Mouse (Mus musculus): ENCODE data around the gene Pfpl. TPM values are rescaled to one million over a fixed set of nuclear protein-coding genes. Genes with fewer than 3 reads are reported as not detected.

Gene Pfpl
- polyA plus RNA-seq, 1 experiment from 2014 or later: not detected

- Histone ChIP-seq H3K9me3 (replicated peaks; ENCODE audit: control insufficient read depth, low read length) (no peaks in the 10 kb centered on the region), H3K4me1 (ENCODE audit: control insufficient read depth, low read depth, low read length) (no peaks in the 10 kb centered on the region), H3K9ac (ENCODE audit: low read depth, low read length) (no peak overlapping the region), H3K27me3 (ENCODE audit: control insufficient read depth, insufficient read depth, low read depth, low read length) (no peaks in the 10 kb centered on the region; the same call in 1 of the 2 replicates), H3K4me2 (ENCODE audit: low read depth, low read length) (no peak overlapping the region), H3K27ac (ENCODE audit: low read length) (peak overlapping the region; percentile 6), H3K4me3 (ENCODE audit: low read depth, low read length) (no peak overlapping the region), H3K36me3 (ENCODE audit: control insufficient read depth, insufficient read depth) (no peaks in the 10 kb centered on the region)
- ATAC-seq (ENCODE audit: low read depth): peak; percentile 37; the same call in 1 of the 2 replicates
- 49% methylated on average over 4 of the region's 4 CpGs for WGBS (ENCODE audit: insufficient replicate concordance)
Measured at GRCm38 (mm10) chr19:12435011-12435416, 7.3 kb downstream of the Pfpl start.

- H3K27me3 ChIP-seq (ENCODE audit: control insufficient read depth, insufficient read depth, low read depth, low read length): no peaks in the 10 kb centered on the region; the same call in 1 of the 2 replicates
- no peaks in the 10 kb centered on the region for H3K36me3 ChIP-seq (ENCODE audit: control insufficient read depth, insufficient read depth)
- no peaks in the 10 kb centered on the region for H3K9me3 ChIP-seq (replicated peaks; ENCODE audit: control insufficient read depth, low read length)
- H3K9ac ChIP-seq (ENCODE audit: low read depth, low read length): no peak overlapping the region
- H3K4me3 ChIP-seq (ENCODE audit: low read depth, low read length): no peak overlapping the region
- whole genome bisulfite sequencing (ENCODE audit: insufficient replicate concordance): 38% methylated on average over 4 of the region's 4 CpGs
- H3K4me2 ChIP-seq (ENCODE audit: low read depth, low read length): no peak overlapping the region
- no peaks in the 10 kb centered on the region for H3K4me1 ChIP-seq (ENCODE audit: control insufficient read depth, low read depth, low read length)
- ATAC-seq (ENCODE audit: low read depth): peak; percentile 37; the same call in 1 of the 2 replicates
- 0 out of 2 replicates have a peak overlapping the region, but pooled peaks have one; percentile 53 for H3K27ac ChIP-seq (ENCODE audit: low read length)
Measured at GRCm38 (mm10) chr19:12435750-12436524, 8.2 kb downstream of the Pfpl start.

- no peaks in the 10 kb centered on the region for H3K27me3 ChIP-seq (ENCODE audit: control insufficient read depth, insufficient read depth, low read depth, low read length)
- no peak overlapping the region for H3K4me3 ChIP-seq (ENCODE audit: low read depth, low read length)
- H3K9me3 ChIP-seq (replicated peaks; ENCODE audit: control insufficient read depth, low read length): no peaks in the 10 kb centered on the region
- H3K27ac ChIP-seq (ENCODE audit: low read length): no peak overlapping the region
- WGBS (ENCODE audit: insufficient replicate concordance): 35% methylated on average over 1 of the region's 1 CpGs
- H3K4me1 ChIP-seq (ENCODE audit: control insufficient read depth, low read depth, low read length): no peaks in the 10 kb centered on the region
- H3K4me2 ChIP-seq (ENCODE audit: low read depth, low read length): no peak overlapping the region
- no peak overlapping the region for H3K9ac ChIP-seq (ENCODE audit: low read depth, low read length)
- ATAC-seq (ENCODE audit: low read depth): no peak
- H3K36me3 ChIP-seq (ENCODE audit: control insufficient read depth, insufficient read depth): no peaks in the 10 kb centered on the region
Measured at GRCm38 (mm10) chr19:12439581-12439980, 11.9 kb downstream of the Pfpl start.

DNA sequence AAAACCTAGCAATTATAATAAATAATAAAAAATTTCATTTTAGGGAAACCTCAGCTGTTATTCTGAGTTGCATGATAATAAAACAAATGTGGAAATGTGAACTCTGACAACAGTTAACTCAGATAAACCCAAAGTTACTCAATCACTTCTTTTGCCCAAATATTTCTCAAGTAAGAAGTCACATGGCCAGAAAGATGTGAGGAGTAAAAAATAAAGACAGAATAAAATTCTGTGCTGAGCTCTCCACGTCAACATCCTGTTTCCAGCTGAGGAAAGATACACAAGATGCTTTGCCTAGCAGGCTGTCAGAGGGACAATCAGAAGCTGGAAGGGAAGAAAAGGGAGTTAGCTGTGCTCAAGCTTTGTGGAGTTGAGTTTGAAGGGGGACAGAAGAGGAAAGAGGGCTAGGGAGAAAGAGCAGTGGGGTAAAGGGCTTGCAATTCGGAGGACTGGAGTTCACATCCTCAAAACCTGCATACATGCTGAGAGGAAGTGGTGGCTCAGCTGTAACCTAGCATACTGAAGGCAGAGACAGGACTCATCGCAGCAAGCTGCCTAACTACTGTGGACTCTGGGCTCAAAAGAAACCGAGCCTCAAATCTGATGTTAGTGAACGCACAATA, 12.5 kb downstream of the Pfpl start:
- no peaks in the 10 kb centered on the region for H3K36me3 ChIP-seq (ENCODE audit: control insufficient read depth, insufficient read depth)
- no peak overlapping the region for H3K4me2 ChIP-seq (ENCODE audit: low read depth, low read length)
- WGBS (ENCODE audit: insufficient replicate concordance): 36% methylated on average over 5 of the region's 5 CpGs
- no peaks in the 10 kb centered on the region for H3K9me3 ChIP-seq (replicated peaks; ENCODE audit: control insufficient read depth, low read length)
- no peak for ATAC-seq (ENCODE audit: low read depth)
- peak overlapping the region; percentile 21; the same call in 1 of the 2 replicates for H3K27ac ChIP-seq (ENCODE audit: low read length)
- H3K9ac ChIP-seq (ENCODE audit: low read depth, low read length): no peak overlapping the region
- no peaks in the 10 kb centered on the region for H3K27me3 ChIP-seq (ENCODE audit: control insufficient read depth, insufficient read depth, low read depth, low read length)
- H3K4me1 ChIP-seq (ENCODE audit: control insufficient read depth, low read depth, low read length): no peaks in the 10 kb centered on the region
- no peak overlapping the region for H3K4me3 ChIP-seq (ENCODE audit: low read depth, low read length)

- Histone ChIP-seq H3K27me3 (ENCODE audit: control insufficient read depth, insufficient read depth, low read depth, low read length) (no peaks in the 10 kb centered on the region), H3K4me2 (ENCODE audit: low read depth, low read length) (no peak overlapping the region), H3K9me3 (replicated peaks; ENCODE audit: control insufficient read depth, low read length) (no peaks in the 10 kb centered on the region), H3K27ac (ENCODE audit: low read length) (no peak overlapping the region), H3K4me3 (ENCODE audit: low read depth, low read length) (no peak overlapping the region), H3K9ac (ENCODE audit: low read depth, low read length) (no peak overlapping the region), H3K4me1 (ENCODE audit: control insufficient read depth, low read depth, low read length) (no peaks in the 10 kb centered on the region), H3K36me3 (ENCODE audit: control insufficient read depth, insufficient read depth) (no peaks in the 10 kb centered on the region)
- 40% methylated on average over 4 of the region's 4 CpGs for WGBS (ENCODE audit: insufficient replicate concordance)
- ATAC-seq (ENCODE audit: low read depth): no peak
Measured at GRCm38 (mm10) chr19:12442560-12442959, 14.9 kb downstream of the Pfpl start.

GRCm38 (mm10) chr19:12445014-12445413, 17.3 kb downstream of the Pfpl start:
- no peak overlapping the region for H3K4me2 ChIP-seq (ENCODE audit: low read depth, low read length)
- ATAC-seq (ENCODE audit: low read depth): peak; percentile 74
- H3K4me3 ChIP-seq (ENCODE audit: low read depth, low read length): no peak overlapping the region
- H3K4me1 ChIP-seq (ENCODE audit: control insufficient read depth, low read depth, low read length): no peaks in the 10 kb centered on the region
- no peaks in the 10 kb centered on the region for H3K9me3 ChIP-seq (replicated peaks; ENCODE audit: control insufficient read depth, low read length)
- no peak overlapping the region for H3K27ac ChIP-seq (ENCODE audit: low read length)
- no peaks in the 10 kb centered on the region for H3K36me3 ChIP-seq (ENCODE audit: control insufficient read depth, insufficient read depth)
- WGBS (ENCODE audit: insufficient replicate concordance): 43% methylated on average over 3 of the region's 3 CpGs
- H3K27me3 ChIP-seq (ENCODE audit: control insufficient read depth, insufficient read depth, low read depth, low read length): no peaks in the 10 kb centered on the region
- no peak overlapping the region for H3K9ac ChIP-seq (ENCODE audit: low read depth, low read length)

DNA sequence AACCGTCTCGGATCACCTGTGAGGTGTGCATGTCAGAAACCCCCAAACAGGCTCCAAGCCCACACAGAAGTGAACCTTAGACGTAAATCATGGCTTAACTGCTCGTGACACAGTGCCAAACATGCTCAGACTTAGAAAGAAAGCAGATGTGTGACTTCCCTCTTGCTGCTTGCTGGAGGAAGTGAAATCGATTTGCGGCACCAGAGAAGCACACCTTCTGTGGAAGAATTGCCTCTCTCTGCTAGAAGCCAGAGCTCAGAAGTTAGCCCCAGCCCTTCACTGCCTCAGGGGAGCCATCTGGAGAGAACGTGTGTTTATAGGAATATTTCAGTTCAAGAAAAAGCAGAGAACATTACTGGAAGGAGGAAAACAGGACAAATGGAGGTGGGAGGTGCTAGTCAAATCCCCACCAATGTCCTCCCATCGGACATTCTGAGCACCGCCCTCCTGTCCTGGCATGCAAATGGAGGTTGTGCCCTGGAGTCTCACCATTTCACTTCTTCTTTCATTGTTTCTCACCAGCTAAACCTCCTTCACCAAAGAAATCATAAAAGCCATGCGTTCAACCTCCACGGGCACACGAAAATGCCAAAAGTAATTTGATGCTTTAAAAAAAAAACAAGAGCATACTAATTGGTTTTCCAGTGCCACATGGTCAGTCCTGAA, 29.8 kb downstream of the Pfpl start:
- H3K36me3 ChIP-seq (ENCODE audit: control insufficient read depth, insufficient read depth): no peaks in the 10 kb centered on the region
- 43% methylated on average over 12 of the region's 12 CpGs for WGBS (ENCODE audit: insufficient replicate concordance)
- H3K9me3 ChIP-seq (replicated peaks; ENCODE audit: control insufficient read depth, low read length): no peaks in the 10 kb centered on the region
- H3K27ac ChIP-seq (ENCODE audit: low read length): 0 out of 2 replicates have a peak overlapping the region, but pooled peaks have one; percentile 59
- H3K9ac ChIP-seq (ENCODE audit: low read depth, low read length): no peak overlapping the region
- no peaks in the 10 kb centered on the region for H3K27me3 ChIP-seq (ENCODE audit: control insufficient read depth, insufficient read depth, low read depth, low read length)
- H3K4me2 ChIP-seq (ENCODE audit: low read depth, low read length): no peak overlapping the region
- 0 out of 2 replicates have a peak, but pooled peaks have one; percentile 9 for ATAC-seq (ENCODE audit: low read depth)
- no peaks in the 10 kb centered on the region for H3K4me1 ChIP-seq (ENCODE audit: control insufficient read depth, low read depth, low read length)
- no peak overlapping the region for H3K4me3 ChIP-seq (ENCODE audit: low read depth, low read length)

DNA sequence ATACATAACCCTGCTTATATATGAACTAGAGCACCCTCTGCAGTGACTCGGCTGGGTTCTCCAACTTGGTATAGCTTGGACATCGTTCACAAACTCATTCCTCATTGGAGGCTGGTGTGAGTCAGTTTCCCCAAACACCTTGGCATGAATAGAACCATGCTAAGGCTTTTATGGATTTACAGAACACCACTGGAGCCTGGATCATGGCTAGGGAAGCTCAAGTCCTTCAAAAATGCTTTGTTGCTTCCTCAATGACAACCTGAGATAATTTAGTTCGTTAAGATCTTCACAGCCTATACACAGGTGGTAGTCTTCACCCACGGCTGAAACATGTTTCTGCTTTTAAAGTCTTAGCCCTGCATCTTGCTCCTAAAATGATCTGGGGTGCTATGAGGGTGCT, 31.8 kb downstream of the Pfpl start:
- Histone ChIP-seq H3K27ac (ENCODE audit: low read length) (no peak overlapping the region), H3K4me3 (ENCODE audit: low read depth, low read length) (no peak overlapping the region), H3K9ac (ENCODE audit: low read depth, low read length) (no peak overlapping the region), H3K4me1 (ENCODE audit: control insufficient read depth, low read depth, low read length) (no peaks in the 10 kb centered on the region), H3K36me3 (ENCODE audit: control insufficient read depth, insufficient read depth) (no peaks in the 10 kb centered on the region), H3K9me3 (replicated peaks; ENCODE audit: control insufficient read depth, low read length) (no peaks in the 10 kb centered on the region), H3K27me3 (ENCODE audit: control insufficient read depth, insufficient read depth, low read depth, low read length) (no peaks in the 10 kb centered on the region), H3K4me2 (ENCODE audit: low read depth, low read length) (no peak overlapping the region)
- 57% methylated on average over 4 of the region's 4 CpGs for WGBS (ENCODE audit: insufficient replicate concordance)
- no peak for ATAC-seq (ENCODE audit: low read depth)
